Mouse (Mus musculus) cerebellum, adult 9-11 months (tissue): ENCODE results near the gene Mpc1.
"Not testable (repeated sequence)": the region's sequence is repeated elsewhere in the genome, so short reads cannot be mapped to it uniquely, and the experiment has no call there.

ENCODE experiments used
- DNase-seq: peaks from one replicate; pipeline ENCODE4 v3.0.0; 2022

Mpc1 gene

GRCm38 (mm10) chr17:8337159-8337558 lies 54.5 kb downstream of the Mpc1 start, which contains the start of gene Prr18:
Gene Prr18, plus strand, starts transcription at chr17:8337459.
- DNase-seq: not testable (repeated sequence)

- peak; percentile 33 for DNase-seq
Measured at GRCm38 (mm10) chr17:8339666-8340374, 57.1 kb downstream of the Mpc1 start.

- DNase-seq: peak; percentile 47
Measured at GRCm38 (mm10) chr17:8340407-8341359, 58.0 kb downstream of the Mpc1 start.

- peak; percentile 30 for DNase-seq
Measured at GRCm38 (mm10) chr17:8341360-8341963, 58.8 kb downstream of the Mpc1 start.

- DNase-seq: no peak
Measured at GRCm38 (mm10) chr17:8342706-8343105, 60.0 kb downstream of the Mpc1 start.

DNA sequence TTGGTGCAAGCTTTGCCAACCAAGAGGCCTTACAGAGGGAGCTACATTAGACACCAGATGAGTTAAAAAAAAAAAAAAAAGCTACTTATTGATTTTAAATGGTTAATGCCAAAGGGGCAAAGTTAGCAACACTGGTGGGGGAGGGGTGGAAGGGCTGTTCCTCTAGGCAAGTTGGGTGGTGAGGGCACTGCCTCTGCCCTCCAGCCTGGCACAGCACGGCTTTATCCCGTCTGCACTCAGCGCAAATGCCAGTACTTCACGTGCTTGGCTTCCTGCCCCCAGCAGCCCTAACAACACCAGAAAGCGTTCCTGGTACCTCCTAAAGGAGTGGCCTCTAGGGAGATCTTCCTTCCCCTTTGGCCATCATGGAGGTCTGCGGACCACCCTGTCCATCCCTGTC lies 60.7 kb downstream of the Mpc1 start:
- DNase-seq: no peak
